Mouse (Mus musculus) forebrain, postnatal 0 days (tissue): Measurements from ENCODE around the gene Bnip2. TPM values are rescaled to one million over a fixed set of nuclear protein-coding genes. Genes with fewer than 3 reads are reported as not detected.
"Not testable (repeated sequence)": the region's sequence is repeated elsewhere in the genome, so short reads cannot be mapped to it uniquely, and the experiment has no call there.

ENCODE experiments used
- ATAC-seq: fragments of 200-750 bp; cut with Nextera tagmentation; 2 replicates; pipeline ENCODE4 v1.8.0; 2017; ENCODE audit warnings: mild to moderate bottlenecking, moderate library complexity
- DNase-seq: peaks from one replicate; pipeline ENCODE4 v3.0.0-alpha.2; 2015
- H3K27ac ChIP-seq: fragments of 300-500 bp; sonication (generic); 2 replicates; pipeline ENCODE4 v1.5.1; 2014; ENCODE audit warnings: low read depth, mild to moderate bottlenecking, antibody characterized with exemption, low read length, moderate library complexity, mixed read lengths
- H3K27me3 ChIP-seq: fragments of 300-500 bp; sonication (generic); 2 replicates; pipeline ENCODE4 v1.6.1; 2014; ENCODE audit warnings: mild to moderate bottlenecking, low read length, mixed read lengths; ENCODE audit not compliant: insufficient read depth
- H3K36me3 ChIP-seq: fragments of 300-500 bp; sonication (generic); 2 replicates; pipeline ENCODE4 v1.6.1; 2014; ENCODE audit warnings: mild to moderate bottlenecking, moderate library complexity; ENCODE audit not compliant: insufficient read depth
- H3K4me1 ChIP-seq: fragments of 300-500 bp; sonication (generic); 2 replicates; pipeline ENCODE4 v1.6.1; 2014; ENCODE audit warnings: antibody characterized with exemption; ENCODE audit not compliant: insufficient read depth
- H3K4me2 ChIP-seq: fragments of 300-500 bp; sonication (generic); 2 replicates; pipeline ENCODE4 v1.6.1; 2014; ENCODE audit warnings: low read depth, mild to moderate bottlenecking, moderate library complexity
- H3K4me3 ChIP-seq: fragments of 300-500 bp; sonication (generic); 2 replicates; pipeline ENCODE4 v1.5.1; 2014; ENCODE audit warnings: low read depth, low read length, mixed read lengths
- H3K9ac ChIP-seq: fragments of 300-500 bp; sonication (generic); 2 replicates; pipeline ENCODE4 v1.6.1; 2014; ENCODE audit warnings: mild to moderate bottlenecking
- H3K9me3 ChIP-seq: fragments of 300-500 bp; sonication (generic); 2 replicates; pipeline ENCODE4 v1.6.1; 2016; ENCODE audit warnings: low read length
- CTCF ChIP-seq: sonication (generic); IDR thresholded peaks from 2 replicates; pipeline ENCODE4 v1.5.1; 2016; ENCODE audit warnings: antibody characterized with exemption, control low read depth, low read depth
- WGBS: fragments of 180-500 bp; shearing (Covaris S2); extraction: QIAGEN DNeasy Blood & Tissue Kit; methylation state at CpG from one replicate; pipeline ENCODE4 v1.1.7; 2014; 5-methylcytosine and 5-hydroxymethylcytosine counted together
- polyA plus RNA-seq: library from polyadenylated mRNA; unstranded; fragments of >200 nt; fragmentation: Nextera tagmentation; extraction: Ambion mirVana; gene quantifications from 2 replicates; pipeline ENCODE4 v1.2.1, GENCODE M21; 2015
- total RNA-seq: library from RNA; depleted of rRNA; stranded (reverse); fragments of >200 nt; gene quantifications from 2 replicates; pipeline ENCODE4 v1.2.3, GENCODE M21; 2014

Bnip2 gene
- total and polyA plus RNA-seq, 2 experiments from 2014 or later = 53.2 to 69.4 TPM

DNA sequence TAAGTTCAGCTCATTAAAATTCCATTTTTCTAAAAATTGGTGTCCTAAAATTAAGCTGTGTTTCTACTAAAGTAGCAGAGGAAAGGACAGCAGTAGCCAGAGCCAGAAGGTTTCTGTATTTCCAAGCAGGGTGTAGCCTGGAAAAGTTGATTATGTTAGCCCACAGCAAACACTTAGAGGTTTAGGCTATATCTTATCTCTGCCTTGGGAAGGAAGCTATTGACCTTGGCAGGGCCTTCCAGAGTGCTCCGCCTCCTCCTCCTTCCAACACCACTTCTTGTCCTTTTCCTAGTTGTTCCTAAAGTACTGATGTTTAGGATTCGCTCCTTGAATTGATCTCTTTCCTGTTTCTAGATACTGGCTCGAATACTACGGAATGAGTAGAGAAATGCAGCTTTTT, 32.8 kb downstream of the Bnip2 start:
- Histone ChIP-seq H3K4me1 (no peaks in the 10 kb centered on the region), H3K27me3 (no peaks in the 10 kb centered on the region)
- no peak for DNase-seq

GRCm38 (mm10) chr9:70023615-70024014, 34.3 kb downstream of the Bnip2 start:
- WGBS = 67% methylated on average over 1 of the region's 1 CpGs
- not testable (repeated sequence) for H3K27ac ChIP-seq, DNase-seq, H3K9me3 ChIP-seq, ATAC-seq, H3K9ac ChIP-seq, H3K4me2 ChIP-seq, H3K4me1 ChIP-seq, H3K36me3 ChIP-seq, H3K4me3 ChIP-seq, H3K27me3 ChIP-seq

More for the DNA sequence above, 32.8 kb downstream of the Bnip2 start:
- Histone ChIP-seq H3K36me3 (0 out of 2 replicates have a peak, but pooled peaks cover 3% of the 10 kb centered on the region), H3K27ac (no peak overlapping the region), H3K9me3 (no peaks in the 10 kb centered on the region), H3K9ac (no peak overlapping the region), H3K4me3 (no peak overlapping the region), H3K4me2 (no peak overlapping the region)
- ATAC-seq = no peak
- TF ChIP-seq CTCF = no peak
- WGBS = 92% methylated on average over 4 of the region's 4 CpGs

DNA sequence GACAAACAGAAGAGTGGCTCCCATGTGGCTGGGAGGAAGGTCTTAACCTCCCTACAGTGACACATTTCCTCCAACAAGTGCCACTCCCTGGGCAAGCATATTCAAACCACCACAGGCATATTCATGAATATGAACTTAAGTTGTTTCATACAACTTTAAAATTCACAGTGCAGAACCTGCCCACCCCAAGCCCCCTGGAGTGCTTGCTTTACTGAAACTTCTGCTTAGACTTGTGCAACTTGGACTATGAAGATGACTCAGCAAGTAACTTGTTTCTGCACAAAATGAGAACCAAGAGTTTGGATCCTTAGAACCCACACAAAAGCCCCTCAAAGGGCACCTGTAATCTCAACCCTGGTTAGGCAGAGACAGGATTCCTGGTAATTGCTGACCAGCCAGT, 35.4 kb downstream of the Bnip2 start:
- H3K4me3 ChIP-seq = no peak overlapping the region
- H3K9me3 ChIP-seq = no peaks in the 10 kb centered on the region
- DNase-seq (no peak), ATAC-seq (no peak)
- TF ChIP-seq CTCF = no peak
- no peak overlapping the region for H3K27ac ChIP-seq
- no peak overlapping the region for H3K9ac ChIP-seq
- 0 out of 2 replicates have a peak, but pooled peaks cover 3% of the 10 kb centered on the region for H3K36me3 ChIP-seq
- no peak overlapping the region for H3K4me2 ChIP-seq
- no peaks in the 10 kb centered on the region for H3K4me1 ChIP-seq
- H3K27me3 ChIP-seq = no peaks in the 10 kb centered on the region

- Histone ChIP-seq H3K9ac (no peak overlapping the region), H3K4me1 (no peaks in the 10 kb centered on the region), H3K27ac (no peak overlapping the region), H3K4me3 (no peak overlapping the region), H3K27me3 (no peaks in the 10 kb centered on the region), H3K36me3 (no peaks in the 10 kb centered on the region), H3K9me3 (no peaks in the 10 kb centered on the region), H3K4me2 (no peak overlapping the region)
- 91% methylated on average over 2 of the region's 2 CpGs for WGBS
- no peak for TF ChIP-seq CTCF
- no peak for DNase-seq
- no peak for ATAC-seq
Observed at GRCm38 (mm10) chr9:70025365-70026012, 36.2 kb downstream of the Bnip2 start.

GRCm38 (mm10) chr9:70032167-70032566, 42.9 kb downstream of the Bnip2 start:
- WGBS = 92% methylated on average over 1 of the region's 1 CpGs

GRCm38 (mm10) chr9:70033056-70033455, 43.8 kb downstream of the Bnip2 start:
- no peaks in the 10 kb centered on the region for H3K27me3 ChIP-seq
- no peak for TF ChIP-seq CTCF
- H3K4me1 ChIP-seq = no peaks in the 10 kb centered on the region
- H3K27ac ChIP-seq = no peak overlapping the region
- H3K4me2 ChIP-seq = no peak overlapping the region
- H3K9ac ChIP-seq = no peak overlapping the region
- no peak for DNase-seq
- 74% methylated on average over 9 of the region's 9 CpGs for WGBS
- no peaks in the 10 kb centered on the region for H3K9me3 ChIP-seq
- no peaks in the 10 kb centered on the region for H3K36me3 ChIP-seq
- ATAC-seq = no peak
- no peak overlapping the region for H3K4me3 ChIP-seq

More at GRCm38 (mm10) chr9:70032167-70032566, 42.9 kb downstream of the Bnip2 start:
- Histone ChIP-seq H3K4me3 (no peak overlapping the region), H3K4me1 (no peaks in the 10 kb centered on the region), H3K27ac (no peak overlapping the region), H3K27me3 (no peaks in the 10 kb centered on the region), H3K36me3 (no peaks in the 10 kb centered on the region), H3K9ac (no peak overlapping the region), H3K9me3 (no peaks in the 10 kb centered on the region), H3K4me2 (no peak overlapping the region)
- DNase-seq (no peak), ATAC-seq (no peak)
- TF ChIP-seq CTCF = no peak

- no peak for TF ChIP-seq CTCF
- no peak for DNase-seq
- no peak for ATAC-seq
- no peaks in the 10 kb centered on the region for H3K27me3 ChIP-seq
- H3K4me3 ChIP-seq = no peak overlapping the region
- H3K9me3 ChIP-seq = no peaks in the 10 kb centered on the region
- H3K36me3 ChIP-seq = no peaks in the 10 kb centered on the region
- 94% methylated on average over 7 of the region's 7 CpGs for WGBS
- H3K9ac ChIP-seq = no peak overlapping the region
- H3K4me1 ChIP-seq = no peaks in the 10 kb centered on the region
- no peak overlapping the region for H3K27ac ChIP-seq
- H3K4me2 ChIP-seq = no peak overlapping the region
Observed at GRCm38 (mm10) chr9:70034702-70035101, 45.4 kb downstream of the Bnip2 start.
